Mouse (Mus musculus): ENCODE data around the gene Actr10.

The Actr10 gene

DNA sequence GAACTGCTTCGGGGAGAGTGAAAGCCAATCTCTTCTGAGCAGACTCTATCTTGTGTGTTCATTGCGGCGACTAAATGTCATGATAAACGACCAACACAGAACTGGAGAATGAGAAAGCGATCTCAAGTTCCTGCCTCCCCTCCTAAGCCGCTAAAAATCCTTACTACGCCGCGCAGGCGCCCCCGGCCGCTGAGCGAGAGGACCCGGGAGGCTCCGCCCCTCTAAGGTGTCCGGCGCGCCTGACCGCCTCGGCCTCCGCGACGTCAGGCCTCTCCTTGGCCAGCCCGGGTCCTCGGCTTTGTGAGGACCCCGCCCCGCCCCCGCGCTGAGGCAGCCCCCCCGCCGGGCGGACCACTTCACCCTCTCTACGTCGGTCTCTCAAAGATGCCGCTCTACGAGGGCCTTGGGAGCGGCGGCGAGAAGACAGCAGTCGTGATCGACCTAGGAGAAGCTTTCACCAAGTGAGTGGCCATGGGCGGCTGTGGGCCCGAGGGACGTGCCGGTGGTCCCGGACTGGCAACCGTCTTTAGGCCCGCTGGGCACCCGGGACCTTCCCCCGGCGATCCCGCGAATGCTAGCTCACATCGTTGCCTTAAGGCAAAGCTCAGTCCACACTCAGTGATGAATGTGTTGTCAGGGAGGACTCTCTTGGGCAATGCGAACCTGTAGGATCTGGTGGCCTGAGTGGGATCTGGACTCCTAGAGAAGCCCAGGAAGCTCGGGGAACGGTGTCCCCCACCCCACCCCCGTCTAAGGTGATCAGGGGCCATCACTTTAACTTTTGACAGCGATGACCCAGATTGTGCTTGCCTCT is at the start of gene Actr10:
Gene Actr10, plus strand, starts transcription at position 287 of the 814 bp plus-strand sequence.
- peak; percentile 86 for DNase-seq (ENCODE audit: low spot score)

DNA sequence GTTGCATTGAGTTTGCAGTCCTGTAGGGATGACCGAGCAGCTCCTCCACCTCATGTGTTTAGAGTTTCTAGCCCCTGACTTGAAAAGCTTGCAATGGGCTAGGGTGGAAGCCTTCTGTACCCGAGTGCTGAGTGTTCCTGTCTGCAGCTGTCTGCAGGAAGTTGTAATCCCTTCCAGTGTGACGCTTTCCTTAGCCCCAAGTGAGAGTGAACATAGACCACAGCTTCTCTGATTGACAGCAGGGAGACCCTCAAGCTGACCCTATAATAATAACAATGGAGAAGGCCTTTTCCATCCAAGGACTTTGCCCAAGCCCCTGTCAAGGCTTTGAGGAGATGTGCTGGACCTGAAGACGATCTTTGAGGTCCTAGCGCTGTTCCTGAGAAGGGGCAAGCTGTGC is 47.3 kb upstream of the Actr10 start:
- no peak for DNase-seq (ENCODE audit: low spot score)

DNA sequence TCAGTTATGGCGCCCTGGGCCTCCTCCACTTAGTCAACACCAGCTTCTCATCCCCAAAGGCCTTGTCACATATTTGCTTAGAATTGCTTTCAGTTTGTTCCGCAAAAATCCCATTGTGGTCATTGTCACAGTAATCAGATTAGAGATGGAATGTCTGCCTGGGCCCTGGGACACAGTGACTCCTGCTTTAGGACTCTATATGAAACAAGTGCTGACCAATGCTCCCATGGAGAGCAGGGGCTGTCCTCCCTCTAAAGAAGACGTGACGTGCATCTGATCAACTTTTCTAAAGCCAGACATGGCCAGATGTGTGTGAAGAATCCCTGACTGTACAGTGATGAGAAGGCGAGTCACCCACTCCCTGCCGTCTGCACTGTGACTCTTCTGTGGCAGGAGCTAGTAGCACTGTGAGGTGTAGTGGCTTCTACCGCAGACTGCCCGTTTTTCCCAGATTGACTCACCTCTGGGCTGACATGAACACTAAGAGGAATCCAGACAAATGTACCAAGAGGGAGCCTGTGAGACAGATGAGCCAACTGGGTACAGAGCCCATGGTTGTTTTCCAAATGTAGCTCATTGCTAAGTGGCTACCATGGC is 46.7 kb upstream of the Actr10 start:
- no peak for DNase-seq (ENCODE audit: low spot score)

GRCm38 (mm10) chr12:70895275-70895674 is 42.4 kb upstream of the Actr10 start:
- no peak for DNase-seq (ENCODE audit: low spot score)

- DNase-seq (ENCODE audit: low spot score) = no peak
These were observed 41.6 kb upstream of the Actr10 start for GRCm38 (mm10) chr12:70896068-70896467.

- no peak for DNase-seq (ENCODE audit: low spot score)
These were observed 40.2 kb upstream of the Actr10 start for GRCm38 (mm10) chr12:70897434-70897833.

- DNase-seq (ENCODE audit: low spot score) = no peak
These were observed 39.2 kb upstream of the Actr10 start for GRCm38 (mm10) chr12:70898450-70898849.

- no peak for DNase-seq (ENCODE audit: low spot score)
These were observed 33.2 kb upstream of the Actr10 start for GRCm38 (mm10) chr12:70904471-70904870.

- DNase-seq (ENCODE audit: low spot score) = no peak
These were observed 30.8 kb upstream of the Actr10 start for GRCm38 (mm10) chr12:70906867-70907266.

DNA sequence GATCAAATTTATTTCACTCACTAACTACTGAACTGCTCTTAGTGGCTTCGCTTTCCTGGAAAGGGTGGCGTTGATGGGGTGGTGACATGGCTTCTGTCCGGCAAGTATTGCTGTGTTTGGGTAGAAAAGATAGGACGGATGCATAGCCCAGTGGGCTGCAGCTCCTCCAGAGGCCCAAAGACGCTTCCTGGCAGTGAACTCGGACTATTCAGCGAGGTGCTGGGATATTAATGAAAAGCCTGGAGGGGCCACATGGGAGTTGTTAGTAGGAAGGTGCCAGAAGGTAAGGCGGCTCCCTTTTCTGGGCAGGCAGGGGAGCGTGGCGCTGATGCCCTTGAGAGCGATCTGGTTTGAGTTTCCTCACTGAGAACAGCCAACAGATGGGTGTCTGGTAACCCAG is 30.0 kb upstream of the Actr10 start:
- no peak for DNase-seq (ENCODE audit: low spot score)

- DNase-seq (ENCODE audit: low spot score) = no peak
These were observed 29.6 kb upstream of the Actr10 start for GRCm38 (mm10) chr12:70908076-70908475.

- DNase-seq (ENCODE audit: low spot score) = peak; percentile 88
These were observed 27.4 kb upstream of the Actr10 start for GRCm38 (mm10) chr12:70910241-70910720.

- peak; percentile 96 for DNase-seq (ENCODE audit: low spot score)
These were observed 26.6 kb upstream of the Actr10 start for GRCm38 (mm10) chr12:70911029-70911428.

DNA sequence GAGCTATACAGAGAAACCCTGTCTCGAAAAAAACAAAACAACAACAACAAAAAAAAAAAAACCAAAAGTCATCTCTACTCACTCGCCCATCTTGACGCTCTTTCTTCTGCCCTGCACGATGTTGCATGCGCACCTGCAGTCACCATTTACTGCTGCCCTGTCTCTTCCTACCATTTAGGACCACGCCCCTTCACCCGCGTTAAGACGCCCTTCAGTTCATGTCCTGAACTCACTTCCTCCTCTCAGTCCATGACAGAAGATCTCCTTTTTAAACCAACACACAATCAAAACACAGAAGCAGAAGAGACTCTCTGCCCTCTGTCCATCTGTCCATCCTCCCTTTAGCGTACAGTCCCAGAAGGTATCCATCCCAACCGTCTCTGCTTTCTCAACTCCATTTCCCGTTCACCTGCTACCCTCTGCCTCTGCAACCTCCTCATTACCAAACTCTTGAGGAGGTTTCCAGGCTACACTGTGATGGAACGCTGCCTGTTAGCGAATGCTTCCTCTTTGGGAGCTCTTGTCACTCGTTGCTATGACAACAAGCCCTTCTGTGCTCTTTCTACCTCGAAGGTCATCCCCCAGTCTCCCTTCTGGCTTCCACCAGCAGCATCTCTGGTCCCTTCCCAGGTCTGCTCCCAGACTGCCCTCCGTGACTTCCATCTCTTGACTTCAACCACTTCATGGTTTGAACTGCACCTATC is 25.8 kb upstream of the Actr10 start:
- peak; percentile 53 for DNase-seq (ENCODE audit: low spot score)

DNA sequence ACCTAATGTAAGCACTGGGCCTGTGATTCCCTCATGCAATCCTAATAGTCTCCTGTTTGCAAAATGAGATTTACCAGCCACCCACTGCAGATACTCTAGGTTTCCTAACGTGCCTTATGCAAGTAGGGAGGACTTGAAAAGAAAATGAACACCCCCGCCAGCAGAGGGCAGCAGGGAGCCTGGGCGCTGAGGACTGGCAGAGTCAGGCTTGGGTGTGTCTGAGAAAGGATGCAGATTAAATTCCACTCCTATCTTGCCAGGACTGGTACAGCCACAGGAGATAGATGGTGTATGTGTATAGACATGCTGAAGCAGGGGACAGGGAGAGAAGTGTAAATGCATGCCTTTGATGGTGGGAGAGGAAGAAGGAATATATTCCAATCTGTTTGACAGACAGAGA is 24.2 kb upstream of the Actr10 start:
- DNase-seq (ENCODE audit: low spot score) = peak; percentile 21

DNA sequence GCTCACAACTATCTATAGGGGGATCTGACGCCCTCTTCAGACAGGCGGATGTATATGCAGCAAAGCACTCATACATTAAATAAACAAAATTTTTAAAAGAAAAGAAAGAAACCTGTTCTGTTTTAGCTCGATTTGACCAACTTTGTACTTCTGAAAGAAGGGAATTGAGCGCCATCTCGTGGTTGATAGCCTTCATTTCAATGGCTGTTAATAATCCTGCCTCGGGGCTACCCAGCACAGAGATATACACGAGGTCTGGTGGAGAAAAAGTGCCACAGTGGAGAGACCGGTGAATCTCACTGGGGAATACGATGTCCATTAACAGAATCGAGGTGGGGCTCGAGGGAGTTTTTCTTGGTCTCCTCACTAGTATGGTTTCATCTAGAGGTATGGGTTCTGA is 23.3 kb upstream of the Actr10 start:
- peak; percentile 80 for DNase-seq (ENCODE audit: low spot score)

DNA sequence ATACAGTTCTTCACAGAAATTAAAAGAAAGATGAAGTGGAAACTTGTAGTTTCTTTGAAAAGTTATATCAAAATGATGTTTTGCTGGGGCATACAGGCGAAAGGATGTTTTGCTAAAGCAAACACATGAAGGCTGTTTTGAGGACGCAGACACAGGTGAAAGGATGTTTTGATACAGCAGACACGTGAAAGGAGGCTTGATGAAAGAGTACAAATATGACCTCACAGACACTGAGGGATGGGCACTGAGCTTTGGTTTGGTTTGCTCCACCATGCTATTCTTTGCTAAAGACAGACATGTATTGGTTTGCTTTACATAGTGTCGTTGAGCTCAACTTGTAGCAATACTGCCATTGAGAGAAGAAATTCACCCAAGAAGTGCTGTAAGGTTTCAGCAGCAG is 7.9 kb upstream of the Actr10 start:
- DNase-seq (ENCODE audit: low spot score) = no peak

- DNase-seq (ENCODE audit: low spot score) = peak; percentile 35
These were observed 507 bp upstream of the Actr10 start for GRCm38 (mm10) chr12:70937150-70937549.

- DNase-seq (ENCODE audit: low spot score) = no peak
These were observed 3.1 kb downstream of the Actr10 start for GRCm38 (mm10) chr12:70940806-70941205.

GRCm38 (mm10) chr12:70944181-70944580 is 6.5 kb downstream of the Actr10 start:
- no peak for DNase-seq (ENCODE audit: low spot score)

DNA sequence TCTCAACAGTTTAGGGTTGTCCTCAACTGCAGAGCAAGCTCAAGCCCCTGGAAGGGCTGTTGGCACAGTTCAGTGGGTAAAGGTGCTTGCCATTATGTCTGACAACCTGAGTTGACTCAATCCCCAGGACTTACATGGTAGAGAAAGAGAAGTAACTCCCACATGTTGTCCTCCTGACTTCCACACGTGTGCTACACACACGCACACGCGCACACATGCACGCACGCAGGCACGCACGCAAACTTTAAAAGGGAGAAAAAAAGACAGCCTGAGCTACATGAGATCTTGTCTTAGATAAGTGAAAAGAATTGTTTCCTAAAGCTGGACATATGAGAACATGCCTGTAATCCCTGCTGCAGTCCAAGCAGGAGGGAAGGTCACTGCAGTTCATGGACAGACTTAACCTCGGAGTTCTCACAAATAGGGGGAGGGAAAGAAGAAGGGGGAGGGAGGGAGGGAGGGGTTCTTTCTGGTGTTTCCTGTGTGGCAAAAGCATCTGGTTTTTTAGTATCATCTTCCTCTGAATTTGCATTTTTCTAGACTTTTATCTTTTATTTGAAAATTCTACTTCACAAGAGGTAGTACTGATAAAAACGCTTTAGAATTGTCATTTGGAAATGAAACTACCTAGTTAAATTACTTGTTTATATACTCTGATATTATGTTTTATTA is 9.1 kb downstream of the Actr10 start:
- no peak for DNase-seq (ENCODE audit: low spot score)

DNA sequence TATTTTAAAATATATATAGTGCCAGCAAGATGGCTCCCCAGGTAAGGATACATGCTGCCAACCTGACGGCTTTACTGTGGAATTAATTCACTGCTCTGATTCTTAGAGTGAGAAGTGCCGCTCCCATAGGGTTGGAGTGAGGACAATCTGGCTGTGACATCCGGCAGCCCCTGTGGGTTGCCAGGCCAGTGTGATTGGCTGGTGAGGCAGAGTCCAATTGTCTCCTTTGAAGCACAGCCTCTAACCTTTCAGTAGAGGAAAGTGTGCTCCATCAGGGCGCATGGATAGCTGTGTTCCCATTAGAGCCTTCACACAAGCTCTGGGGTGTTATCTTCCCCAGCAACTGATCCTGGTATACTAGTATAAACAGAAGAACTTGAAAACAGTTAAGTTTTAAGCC is 21.0 kb downstream of the Actr10 start:
- no peak for DNase-seq (ENCODE audit: low spot score)

All from embryo, embryonic 10 days (tissue).